Mouse (Mus musculus) cerebellum, adult 2 months (tissue): ENCODE results near the gene Gm17571.

Source experiments
- CTCF ChIP-seq: fragments of 200-500 bp; IDR thresholded peaks from 2 replicates; pipeline ENCODE4 v1.5.1; 2011; ENCODE audit warnings: low read depth, mild to moderate bottlenecking, control low read depth, low read length, moderate library complexity, borderline replicate concordance; ENCODE audit not compliant: insufficient read depth
- POLR2A ChIP-seq: fragments of 200-500 bp; IDR thresholded peaks from 2 replicates; pipeline ENCODE4 v1.6.1; 2011; ENCODE audit warnings: low read length, control low read depth, borderline replicate concordance; ENCODE audit not compliant: insufficient read depth

DNA sequence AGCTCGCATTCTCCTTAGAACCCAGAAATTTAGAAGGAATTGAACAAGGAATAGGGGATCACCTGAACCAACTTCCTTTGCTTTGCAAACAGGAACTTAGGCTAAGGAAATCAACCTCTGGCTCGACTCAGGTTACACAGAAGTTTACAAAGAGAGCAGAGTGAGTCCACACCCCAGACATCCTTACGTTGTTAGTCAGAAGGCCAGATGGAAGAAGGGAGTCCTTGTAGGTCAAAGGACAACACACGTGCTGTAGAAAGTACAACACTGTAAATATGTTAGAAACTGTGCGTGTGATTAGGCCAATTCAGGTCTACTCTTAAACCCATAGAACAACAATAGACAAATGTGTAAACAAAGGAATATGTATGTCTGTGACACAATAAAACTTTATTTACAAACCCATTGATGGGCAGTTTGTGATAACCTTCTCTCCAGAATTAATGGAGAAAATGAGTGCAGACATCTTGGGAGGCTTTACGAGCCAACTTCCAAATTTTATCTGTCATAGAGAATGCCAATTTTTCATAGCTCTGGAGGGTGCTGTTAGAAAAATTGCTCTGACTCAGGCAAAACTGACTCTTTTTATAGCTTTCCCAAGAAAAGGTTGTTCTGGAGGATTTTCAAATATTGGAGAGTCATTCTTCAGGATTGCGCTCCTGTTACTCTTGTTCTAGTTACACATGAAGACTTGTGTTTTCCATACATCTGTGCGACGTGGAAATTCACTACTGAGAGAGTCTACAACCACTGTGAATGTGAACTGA, 45.5 kb upstream of the Gm17571 start:
- TF ChIP-seq CTCF: no peak
- no peak for TF ChIP-seq POLR2A
